Mouse (Mus musculus) CH12F3 (cell line): ENCODE data around the gene Cdca4.

Experiments
- in situ Hi-C: fragments of 300-500 bp; cut with MboI; formaldehyde crosslinking; loops from 2 replicates; pipeline ENCODE4 v1.14.3; 2020; ENCODE audit warnings: low sequenced_read_pairs

The Cdca4 gene

DNA sequence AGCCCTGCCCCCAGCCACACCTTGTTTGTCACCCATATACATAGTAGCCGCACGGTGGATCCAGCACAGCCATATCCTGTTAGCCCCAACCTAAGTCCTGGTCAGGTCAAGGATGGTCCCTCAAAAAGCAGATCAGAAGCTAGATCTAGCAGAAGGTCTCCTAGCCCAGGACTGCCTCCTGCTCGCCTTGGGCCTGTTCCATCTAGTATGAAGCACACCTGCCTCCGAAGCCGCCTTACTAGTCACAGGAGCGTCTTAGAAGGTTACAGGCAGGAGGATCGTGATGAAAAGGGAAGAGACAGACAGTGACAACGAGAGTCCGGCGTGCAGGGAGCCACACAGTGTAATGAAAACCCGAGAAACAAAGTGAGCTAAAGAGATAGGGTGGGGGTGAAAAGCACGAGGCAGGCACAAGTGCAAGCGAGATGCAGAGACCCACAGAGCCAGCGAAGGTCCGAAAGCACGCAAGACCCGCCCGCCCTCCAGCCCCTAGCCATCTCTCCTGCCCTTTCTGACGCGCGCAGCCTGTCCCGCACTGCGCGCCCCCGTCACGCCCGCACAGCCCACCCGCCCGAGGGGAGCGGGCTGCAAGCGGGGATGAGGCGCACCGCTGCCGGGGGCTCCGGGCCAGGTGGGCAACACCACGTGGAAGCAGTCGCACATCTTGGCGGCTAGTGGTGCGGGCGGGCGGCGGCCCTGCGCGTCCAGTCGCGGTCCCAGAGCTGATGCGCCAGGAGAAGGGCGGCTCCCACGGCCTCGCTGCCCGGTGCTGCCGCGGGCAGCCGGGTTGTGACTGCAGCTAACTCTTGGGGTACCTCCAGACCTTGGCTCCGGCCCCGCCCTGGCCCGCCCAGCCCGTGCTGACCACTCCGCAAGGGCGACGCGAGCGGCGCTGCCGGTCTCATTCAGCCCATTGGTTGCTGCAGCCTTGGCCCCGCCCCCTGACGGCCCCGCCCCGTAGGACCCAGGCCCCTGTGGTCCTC is 27.1 kb downstream of the Cdca4 start, which contains the start of gene Ahnak2:
TSS of gene Ahnak2 (minus strand) at position 794 of the 983 bp plus-strand sequence.
- in situ Hi-C loops = no loop called here

DNA sequence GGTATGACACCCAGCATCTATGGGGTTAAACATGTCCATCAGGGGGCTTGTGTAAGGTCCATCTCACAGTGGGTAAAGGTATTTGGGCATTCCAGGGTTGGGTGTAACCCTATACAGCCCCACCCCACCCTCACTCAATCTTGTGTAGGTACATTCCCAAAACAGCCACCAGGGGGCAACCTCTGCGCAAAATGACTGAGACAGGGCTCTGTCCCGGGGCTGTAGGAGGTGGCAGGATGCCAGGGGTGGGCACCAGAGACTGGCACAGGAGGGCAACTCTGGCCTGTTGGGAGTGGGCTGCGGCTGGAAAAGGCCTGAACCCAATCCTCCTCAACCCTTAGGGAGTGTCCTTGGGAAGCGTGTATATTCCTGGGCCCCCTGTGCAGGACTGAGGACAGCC is 28.7 kb downstream of the Cdca4 start:
- in situ Hi-C loops = no loop called here

DNA sequence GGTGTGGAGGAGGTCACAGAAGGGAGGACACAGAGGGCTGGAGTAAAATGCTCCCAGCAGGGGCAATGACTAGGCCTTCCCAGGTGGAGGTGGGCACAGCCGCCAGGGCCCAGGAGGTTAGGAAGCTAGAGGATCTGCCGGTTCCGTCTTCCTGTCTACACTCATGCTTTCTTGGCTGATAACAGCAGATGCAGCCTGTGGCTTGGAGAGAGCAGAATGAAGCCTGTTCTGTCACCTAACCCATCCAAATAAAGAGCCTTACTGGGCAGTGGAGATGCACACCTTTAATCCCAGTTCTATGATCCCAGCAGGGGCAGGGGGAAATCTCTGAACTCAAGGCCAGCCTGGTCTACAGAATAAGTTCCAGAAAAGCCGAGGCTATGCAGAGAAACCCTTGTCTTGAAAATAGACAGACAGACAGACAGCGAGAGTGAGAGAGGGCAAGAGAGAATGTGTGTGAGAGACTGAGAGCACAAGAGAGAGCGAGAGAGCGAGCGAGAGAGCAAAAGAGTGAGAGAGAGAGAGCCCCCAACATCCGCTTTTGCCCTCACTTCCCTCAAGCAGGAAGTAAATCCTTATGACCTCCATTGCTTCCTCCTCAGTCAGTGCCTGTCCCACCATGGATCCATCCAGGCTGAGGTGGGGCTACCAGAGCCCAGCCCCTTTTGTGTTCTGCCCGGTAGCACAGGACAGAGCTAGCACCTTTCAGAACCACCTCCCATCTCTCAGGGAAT is 29.8 kb downstream of the Cdca4 start:
- in situ Hi-C loops = loop anchor here (5.0 kb wide), 1 partner anchor 52 kb away; no protein-coding TSS in a partner anchor

DNA sequence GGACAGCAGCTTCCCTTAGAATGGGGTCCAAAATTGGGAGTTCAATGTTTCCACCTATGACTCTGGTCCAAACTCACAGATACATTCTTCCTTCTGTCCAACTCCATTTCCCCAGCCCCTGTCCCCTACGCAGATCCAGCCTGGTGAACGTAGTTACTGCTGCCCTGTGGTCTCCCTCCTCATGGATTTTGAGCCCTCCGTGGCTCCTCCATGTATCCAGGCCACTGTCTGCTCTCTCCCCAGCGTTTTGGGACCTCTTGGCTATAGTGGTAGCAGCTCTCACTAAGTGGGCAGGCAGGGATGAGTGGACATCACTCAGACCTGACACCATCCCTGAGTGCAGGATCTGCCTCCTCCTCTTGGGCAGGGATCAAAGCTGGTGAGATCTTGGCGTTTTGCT is 30.5 kb downstream of the Cdca4 start:
- in situ Hi-C loops = loop anchor here (5.0 kb wide), 1 partner anchor 51 kb away; no protein-coding TSS in a partner anchor

DNA sequence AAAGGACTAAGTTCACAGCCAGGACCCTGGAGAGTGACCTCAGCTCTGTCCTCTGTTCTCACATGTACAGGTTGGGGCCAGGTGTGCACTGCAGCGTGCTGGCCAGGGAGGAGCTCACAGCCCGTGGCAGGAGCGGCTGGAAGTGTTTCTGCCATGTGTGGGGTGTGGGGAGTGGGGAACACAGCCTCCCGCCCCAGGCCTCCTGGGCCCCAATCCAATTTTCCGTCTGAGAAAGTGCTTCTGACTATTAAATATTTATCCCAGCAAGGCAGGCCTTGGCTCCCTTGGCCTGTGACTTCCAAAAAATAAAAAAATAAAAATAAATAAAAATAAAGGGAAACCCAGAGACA is 30.9 kb downstream of the Cdca4 start:
- in situ Hi-C loops = loop anchor here (5.0 kb wide), 1 partner anchor 51 kb away; no protein-coding TSS in a partner anchor

DNA sequence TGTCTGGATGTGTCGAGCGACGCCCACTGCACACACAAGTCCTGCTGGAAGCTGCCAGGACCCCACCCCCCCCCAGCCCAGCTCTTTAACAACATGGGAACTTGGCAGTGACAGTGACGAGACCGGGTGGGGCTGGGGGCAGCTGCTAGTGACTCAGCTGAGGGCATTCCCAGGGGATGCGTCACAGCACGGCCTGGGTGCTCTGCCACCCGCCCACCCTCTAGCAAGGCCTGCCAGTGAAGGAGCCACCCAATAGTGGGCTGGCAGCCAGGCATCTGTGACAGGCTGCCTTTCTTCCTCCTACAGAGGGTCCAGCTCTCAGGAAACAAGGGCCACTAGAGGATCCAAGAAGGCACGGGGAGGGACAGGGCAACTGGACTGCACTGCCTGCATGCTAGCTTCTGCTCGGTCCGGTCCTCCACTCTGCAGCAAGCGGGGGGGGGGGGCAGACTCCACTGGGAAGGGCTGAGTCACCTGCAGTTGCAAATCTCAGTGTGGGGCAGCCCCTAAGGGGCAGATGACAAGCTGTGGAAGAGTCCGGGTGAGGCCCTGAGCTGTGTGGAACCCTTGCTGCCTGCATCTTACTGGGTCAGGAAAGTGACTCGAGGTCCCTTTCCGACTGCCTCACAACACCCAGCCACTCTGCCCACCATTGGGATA is 31.4 kb downstream of the Cdca4 start:
- in situ Hi-C loops = loop anchor here (5.0 kb wide), 1 partner anchor 51 kb away; no protein-coding TSS in a partner anchor

DNA sequence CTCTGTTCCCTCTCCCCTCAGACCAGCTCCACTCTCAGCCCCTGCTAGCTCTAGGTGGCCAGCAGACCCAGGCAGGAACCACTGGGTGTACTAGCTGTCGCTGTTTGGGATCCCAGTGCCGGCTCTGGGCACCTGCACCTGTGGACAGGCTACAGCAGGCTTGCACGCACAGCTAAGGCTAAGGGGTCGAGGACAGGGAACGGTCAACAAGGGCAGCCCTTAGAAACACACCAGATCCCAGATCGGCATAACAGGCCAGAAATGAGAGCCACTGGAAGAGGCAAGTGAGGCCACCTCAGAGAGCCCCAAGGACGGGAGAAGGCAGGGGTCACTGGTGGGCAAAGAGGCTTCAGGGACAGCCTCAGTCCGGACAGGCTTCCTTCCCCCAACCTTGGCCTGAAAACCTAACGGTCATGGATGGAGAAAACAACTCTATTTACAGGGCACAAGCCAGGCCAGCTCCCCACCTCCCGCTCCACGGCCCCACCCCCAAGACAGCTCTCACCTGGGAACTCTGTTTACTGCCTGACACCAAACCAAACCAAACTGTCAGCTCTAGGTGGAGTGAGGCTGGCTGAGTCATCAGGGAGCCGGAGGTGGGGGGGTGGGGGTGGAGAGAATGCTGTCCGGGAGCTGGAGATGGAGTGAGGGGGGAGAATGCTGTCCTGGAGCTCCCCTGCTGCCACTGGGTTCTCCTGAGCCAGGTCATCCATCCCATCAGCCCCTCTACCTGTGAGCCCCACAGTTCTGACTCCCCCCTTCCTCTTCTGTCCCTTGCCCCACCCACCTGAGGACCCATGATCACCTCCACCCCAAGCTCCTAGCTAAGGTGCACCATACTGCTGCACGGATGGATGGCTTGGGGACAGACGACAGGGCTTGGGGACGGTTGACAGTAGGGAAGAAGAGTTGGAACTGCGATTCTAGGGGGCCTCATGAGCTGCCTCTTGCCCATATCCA is 32.4 kb downstream of the Cdca4 start:
- in situ Hi-C loops = loop anchor here (5.0 kb wide), 1 partner anchor 50 kb away; no protein-coding TSS in a partner anchor

DNA sequence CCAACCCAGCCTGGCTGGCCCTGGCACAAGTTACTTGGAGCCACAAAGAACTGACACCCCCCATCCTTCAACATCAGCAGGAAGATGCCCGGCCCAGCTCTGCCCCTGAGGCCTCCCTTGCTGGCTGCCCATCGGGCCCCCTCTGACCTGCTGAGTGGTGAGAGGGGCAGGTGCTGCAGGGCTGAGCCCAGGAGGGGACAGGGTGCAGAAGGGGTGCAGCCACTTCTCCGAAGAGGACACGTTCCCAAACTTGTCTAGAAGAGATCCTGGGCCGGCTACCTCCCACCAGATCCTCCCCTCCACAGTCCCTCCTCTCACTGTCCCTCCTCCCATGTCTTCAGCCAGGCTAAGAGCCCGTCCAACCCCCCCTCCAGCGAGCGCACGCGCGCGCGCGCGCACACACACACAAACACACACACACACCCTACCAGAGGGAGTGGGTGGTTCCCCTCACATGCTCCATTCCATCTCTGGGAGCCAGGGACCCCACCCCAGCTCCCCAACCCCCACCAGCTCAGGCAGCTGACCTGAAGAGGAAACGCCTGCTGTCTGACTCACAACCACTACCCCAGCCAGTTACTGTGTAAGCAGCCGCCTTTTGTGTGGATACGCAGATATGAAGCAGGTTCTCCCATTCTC is 33.6 kb downstream of the Cdca4 start:
- in situ Hi-C loops = loop anchor here (5.0 kb wide), 1 partner anchor 48 kb away; no protein-coding TSS in a partner anchor

DNA sequence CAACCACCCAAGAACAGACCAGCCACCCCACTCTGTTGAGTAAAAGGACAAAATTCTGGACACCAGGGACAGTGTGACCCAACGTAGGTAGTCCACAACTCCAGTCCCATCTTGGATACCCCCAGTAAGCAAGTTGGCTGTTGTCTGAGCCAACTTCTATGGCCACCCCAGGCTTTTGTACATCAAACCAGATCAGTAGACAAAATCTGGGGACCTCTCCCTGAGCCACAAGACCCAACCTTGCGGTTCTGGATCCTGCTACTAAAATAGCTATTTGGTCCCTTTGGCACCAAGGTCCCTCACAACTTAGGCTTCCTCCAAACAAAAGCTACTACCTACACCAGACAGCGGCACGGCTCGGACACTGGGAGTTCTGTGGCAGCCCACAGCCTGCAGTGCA is 34.2 kb downstream of the Cdca4 start:
- in situ Hi-C loops = loop anchor here (5.0 kb wide), 1 partner anchor 48 kb away; no protein-coding TSS in a partner anchor

DNA sequence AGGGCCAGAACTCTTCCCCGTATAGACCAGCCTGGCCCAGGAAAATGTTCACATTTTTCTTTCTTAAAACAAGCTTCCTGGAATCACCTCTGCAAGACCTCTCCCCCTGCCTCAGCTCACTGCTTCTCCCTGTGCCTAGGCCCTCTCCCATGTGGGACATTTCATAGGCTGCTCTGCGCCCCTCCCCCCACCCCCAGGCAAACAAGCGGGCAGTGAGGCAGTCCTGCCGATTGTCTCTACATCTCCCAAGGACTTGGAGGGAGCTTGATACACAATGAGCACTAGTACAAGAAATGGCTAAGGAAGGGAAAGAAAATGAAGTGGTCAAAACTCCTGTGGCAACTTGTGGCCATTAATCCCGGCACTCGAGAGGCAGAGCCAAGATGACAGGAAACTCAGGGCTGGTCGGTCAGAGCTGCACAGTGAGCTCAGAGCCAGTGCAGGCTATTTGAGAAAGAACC is 34.8 kb downstream of the Cdca4 start:
- in situ Hi-C loops = no loop called here

DNA sequence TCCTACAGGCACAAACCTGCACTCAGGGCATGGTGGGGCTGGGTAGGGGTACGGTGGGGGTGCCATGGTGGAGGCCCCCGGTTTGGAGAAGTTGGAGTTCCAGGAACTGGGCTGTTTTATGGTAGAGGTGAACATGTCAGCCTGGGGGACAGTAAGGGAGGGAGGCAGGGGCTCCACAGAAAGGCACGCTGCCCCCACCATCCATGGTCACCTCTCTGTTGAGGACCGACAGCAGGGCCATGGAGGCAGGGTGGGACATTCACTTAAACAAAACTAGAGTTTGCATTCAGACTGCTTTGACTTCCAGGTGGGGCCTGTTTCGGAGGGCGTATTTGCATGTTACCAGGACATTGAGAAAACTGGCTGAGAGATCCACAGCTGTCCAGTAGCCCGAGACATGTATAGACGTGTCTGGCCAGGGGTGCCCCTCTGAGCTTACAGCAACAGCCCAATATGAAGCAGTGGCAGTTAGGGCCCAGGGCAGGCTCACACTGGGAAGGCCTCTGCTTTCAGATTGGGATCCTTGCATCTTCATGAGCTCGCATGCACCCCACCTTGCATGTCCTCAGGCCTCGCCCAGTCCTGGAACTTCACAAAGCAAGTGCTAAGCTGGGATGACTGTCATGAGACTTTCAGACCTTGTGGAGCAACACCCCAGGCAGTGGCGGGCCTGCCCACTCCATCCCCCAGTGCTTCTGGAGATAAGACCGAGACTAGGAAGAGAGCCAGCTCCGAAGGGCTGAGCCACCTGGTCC is 35.4 kb downstream of the Cdca4 start:
- in situ Hi-C loops = no loop called here

DNA sequence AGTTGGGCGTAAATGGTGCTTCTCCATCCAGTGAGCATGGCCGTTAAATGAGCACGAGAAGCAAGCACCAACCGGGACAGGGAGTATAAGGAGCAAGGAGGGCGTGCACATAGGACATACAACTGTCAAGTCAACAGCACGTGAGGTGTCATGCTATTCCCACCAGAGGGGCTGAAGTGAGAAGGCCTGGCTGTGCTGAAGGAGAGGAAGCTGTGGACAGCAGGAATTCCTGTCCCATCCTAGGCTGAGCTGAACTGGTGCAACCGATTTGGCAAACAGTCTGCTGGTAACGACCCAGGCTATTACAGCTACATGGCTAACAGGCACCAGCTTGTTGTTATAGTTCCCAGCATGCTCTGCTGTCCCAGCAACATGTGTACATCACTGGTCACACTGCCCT is 38.2 kb downstream of the Cdca4 start:
- in situ Hi-C loops = no loop called here

DNA sequence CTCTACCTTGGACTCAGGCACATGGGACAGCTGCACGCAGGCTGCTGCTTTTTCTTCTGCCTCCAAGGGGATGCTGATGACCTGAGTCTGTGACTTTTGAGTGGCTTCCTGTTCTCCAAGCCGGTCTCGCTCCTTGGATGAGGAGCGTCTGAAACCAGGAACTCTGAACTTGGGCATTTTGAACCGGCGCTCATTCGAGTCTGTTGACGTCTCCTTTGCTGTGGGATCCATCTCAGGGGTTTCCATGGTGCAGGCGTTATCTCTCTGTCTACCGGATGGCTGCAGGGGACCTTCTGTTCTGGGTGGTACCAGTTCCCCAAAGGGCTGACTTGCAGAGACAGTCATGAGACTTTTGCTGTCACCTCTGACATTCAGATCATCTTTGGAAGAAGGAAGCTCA is 54.7 kb downstream of the Cdca4 start:
- in situ Hi-C loops = no loop called here

DNA sequence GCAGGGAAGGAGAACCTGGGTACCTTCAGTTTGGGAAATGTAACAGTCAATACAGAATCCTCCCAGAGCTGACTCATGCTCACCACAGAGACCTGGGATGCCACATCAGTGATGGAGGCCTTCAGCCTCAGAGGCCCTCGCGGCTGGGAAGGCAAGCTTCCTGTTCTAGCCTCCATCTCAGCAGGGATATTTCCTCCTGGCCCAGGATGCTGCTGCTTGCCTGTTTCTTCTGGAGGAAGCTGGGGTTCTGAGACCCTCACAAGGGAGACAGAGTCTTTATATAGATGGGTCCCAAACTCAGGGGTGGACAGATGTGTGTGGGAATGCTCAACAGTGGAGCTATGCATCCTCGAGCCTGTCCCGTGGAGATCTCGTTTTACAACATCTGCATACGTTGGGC is 55.2 kb downstream of the Cdca4 start:
- in situ Hi-C loops = no loop called here

DNA sequence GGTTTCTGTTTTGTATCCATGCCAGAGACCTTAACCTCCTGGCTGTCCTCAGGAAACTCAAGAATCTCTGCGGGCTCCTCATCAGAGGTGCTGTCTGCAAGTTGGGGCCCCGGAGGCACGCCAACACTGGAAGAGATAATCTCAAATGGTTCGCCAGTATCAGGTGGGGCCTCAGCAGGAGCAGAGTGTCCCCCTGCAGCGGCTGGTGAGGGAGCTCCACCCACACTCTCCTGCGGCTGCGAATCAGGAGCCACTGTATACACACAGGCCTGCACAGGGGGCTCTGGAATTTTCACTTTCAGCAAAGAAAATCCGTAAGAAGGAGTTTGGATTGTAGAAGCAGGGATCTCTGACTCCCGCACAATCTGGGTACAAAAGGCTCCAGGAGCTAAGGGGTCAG is 55.9 kb downstream of the Cdca4 start:
- in situ Hi-C loops = no loop called here

DNA sequence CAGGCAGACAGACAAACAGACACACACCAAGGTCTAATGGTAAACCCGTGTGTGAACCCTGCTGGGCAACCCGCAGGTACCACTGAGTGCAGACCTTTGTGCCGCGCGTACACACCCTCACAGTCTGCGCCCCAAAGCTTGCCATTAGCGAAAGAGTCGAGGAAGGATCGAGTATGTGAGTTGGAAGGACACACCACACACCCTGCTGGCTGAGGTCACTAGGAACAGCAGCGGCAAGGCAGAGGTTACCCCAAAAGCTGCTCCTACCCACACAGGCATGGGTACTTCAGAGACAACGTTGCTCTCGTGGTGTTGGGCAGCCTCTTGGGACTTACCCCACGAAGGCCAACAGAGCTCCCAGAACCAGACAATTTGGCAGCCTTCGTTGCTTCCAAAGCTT is 56.9 kb downstream of the Cdca4 start:
- in situ Hi-C loops = no loop called here

DNA sequence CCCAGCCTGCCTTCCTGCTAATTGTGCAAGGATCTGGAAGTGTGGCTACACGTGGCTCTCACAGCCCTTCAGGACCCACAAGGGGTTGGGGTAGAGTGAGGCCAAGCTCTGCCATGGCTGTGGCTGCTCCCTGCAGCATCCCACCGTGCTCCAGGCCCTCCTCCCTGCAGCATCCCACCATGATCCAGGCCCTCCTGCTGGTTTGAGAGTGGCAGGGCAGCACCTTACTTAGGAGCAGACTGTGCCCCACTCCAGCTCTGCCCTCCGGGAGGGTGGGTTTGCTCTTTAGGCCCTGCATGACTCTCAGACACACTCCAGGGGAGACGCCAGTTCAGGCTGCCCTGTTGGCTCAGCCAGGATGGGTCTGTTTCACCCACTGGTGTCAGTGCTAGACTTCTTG is 58.8 kb downstream of the Cdca4 start:
- in situ Hi-C loops = no loop called here
